Mouse (Mus musculus): ENCODE measurements around the gene Mrps10. TPM values are rescaled to one million over a fixed set of nuclear protein-coding genes. Genes with fewer than 3 reads are reported as not detected.

Gene Mrps10
- polyA plus RNA-seq (2012; ENCODE audit: low replicate concordance): 10.9 and 19.5 TPM in 2 replicates

DNA sequence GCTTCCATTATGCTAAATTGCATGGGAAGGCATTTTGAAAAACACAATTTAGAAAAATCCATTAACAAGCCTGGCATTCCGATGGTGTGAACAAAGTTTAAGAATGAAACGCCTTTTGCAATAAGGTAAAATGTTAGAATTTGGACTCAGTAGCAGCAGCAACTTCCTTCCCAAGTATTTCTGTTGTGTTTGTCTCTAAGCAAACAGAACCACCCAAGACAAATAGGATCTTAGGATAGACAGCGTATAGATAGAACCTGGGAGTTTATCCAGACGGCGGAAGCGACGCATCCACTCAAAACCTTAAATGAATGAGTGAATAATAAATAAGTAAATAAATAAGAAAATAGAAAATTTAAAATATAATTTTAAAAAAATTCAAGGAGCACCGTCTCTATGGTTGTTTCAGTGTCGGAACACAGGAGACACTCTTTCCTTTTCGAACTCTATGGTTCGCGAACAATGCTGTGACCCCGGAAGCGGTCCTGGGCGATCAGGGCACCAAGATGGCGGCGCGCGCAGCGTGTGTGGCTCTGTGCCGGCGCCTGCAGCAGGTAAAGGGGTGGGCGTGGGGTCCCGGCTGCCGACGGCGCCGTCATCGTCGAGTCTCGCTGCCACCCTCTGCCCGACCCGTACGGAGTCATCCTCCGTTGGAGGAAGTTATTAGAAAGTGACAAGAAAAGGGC lies at the start of gene Mrps10:
Mrps10 (plus strand) TSS at position 487 of the 686 bp plus-strand sequence.

DNA sequence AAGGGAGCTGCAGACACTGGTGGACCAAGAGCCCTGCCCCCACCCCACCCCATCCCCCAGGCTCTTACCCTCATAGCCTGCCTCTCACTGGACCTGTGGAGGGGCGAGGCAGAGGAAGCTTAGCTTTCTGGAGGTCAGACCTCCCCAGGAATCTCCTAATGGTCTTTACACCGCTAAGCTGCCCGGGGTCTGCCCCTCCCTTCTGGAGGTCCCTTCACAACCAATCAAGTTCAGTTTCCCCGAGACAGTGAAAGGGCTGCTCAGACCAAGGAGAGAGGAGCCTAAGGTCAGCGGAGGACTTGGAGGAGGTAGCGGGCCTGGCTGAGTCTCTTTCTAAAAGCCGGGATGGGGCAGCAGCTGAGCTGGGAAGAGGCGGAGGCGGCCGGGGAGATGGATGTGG lies 16.5 kb downstream of the Mrps10 start, which contains the start of gene Guca1b:
Guca1b (plus strand) TSS at position 249 of the 400 bp plus-strand sequence.

DNA sequence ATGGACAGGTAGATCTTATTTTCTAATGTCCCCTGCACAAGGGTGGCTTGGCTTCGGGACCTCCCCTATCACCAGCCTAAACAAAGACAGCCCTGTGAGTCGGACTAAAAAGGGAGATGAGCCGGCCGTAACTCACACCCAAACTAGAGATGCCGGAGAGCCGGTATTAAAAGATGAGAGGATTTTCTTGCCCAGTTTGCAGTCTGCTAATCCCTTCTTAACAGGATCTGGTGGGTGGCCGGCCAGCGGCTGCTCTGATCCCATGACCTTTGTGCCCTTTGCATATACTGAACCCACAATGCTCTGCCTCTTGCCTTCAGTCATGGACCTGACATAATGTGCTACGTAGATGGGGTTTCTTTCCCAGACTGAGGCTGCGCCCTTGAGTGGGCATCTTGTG lies 31.8 kb downstream of the Mrps10 start, which contains the start of gene Guca1a:
Guca1a (minus strand) TSS at position 134 of the 400 bp plus-strand sequence.

Other genes with a start within 250 kb of the Mrps10 start
- not detected in 2 replicates for gene Guca1b, start 16.5 kb downstream of the Mrps10 start, polyA plus RNA-seq (2012; ENCODE audit: low replicate concordance)
- gene Guca1a, start 31.7 kb downstream of the Mrps10 start, polyA plus RNA-seq (2012; ENCODE audit: low replicate concordance): 0.92 and 2.2 TPM in 2 replicates
- 0.10 and 0.21 TPM in 2 replicates for gene AI661453, start 67.7 kb downstream of the Mrps10 start, polyA plus RNA-seq (2012; ENCODE audit: low replicate concordance)
- gene 1700001C19Rik, start 68.5 kb downstream of the Mrps10 start, polyA plus RNA-seq (2012; ENCODE audit: low replicate concordance): 0.21 TPM in 1 of 2 replicates, not detected in the other
- gene Taf8, start 133.4 kb downstream of the Mrps10 start, polyA plus RNA-seq (2012; ENCODE audit: low replicate concordance): 28.5 and 31.0 TPM in 2 replicates
- gene Ccnd3, start 136.2 kb downstream of the Mrps10 start, polyA plus RNA-seq (2012; ENCODE audit: low replicate concordance): 391 and 612 TPM in 2 replicates
- gene Bysl, start 242.6 kb downstream of the Mrps10 start, polyA plus RNA-seq (2012; ENCODE audit: low replicate concordance): 43.6 and 59.9 TPM in 2 replicates
- 1.4 and 7.2 TPM in 2 replicates for gene Med20, start 242.7 kb downstream of the Mrps10 start, polyA plus RNA-seq (2012; ENCODE audit: low replicate concordance)
- 0.14 TPM in 1 of 2 replicates, not detected in the other for gene Gm20517, start 242.7 kb downstream of the Mrps10 start, polyA plus RNA-seq (2012; ENCODE audit: low replicate concordance)